Mouse (Mus musculus): ENCODE measurements around the gene Cers1. TPM values are rescaled to one million over a fixed set of nuclear protein-coding genes. Genes with fewer than 3 reads are reported as not detected.

Gene Cers1
- total RNA-seq, 2 experiments from 2014 or later, result 13.8 to 15.8 TPM

Other genes starting within 250 kb of the Cers1 start
- 1 to 10 TPM in 1 of 2 experiments, not detected in 1; 1.7 TPM for gene Tm6sf2, start 242.9 kb upstream of the Cers1 start, total RNA-seq (2021)
- under 1 TPM in 1 of 2 experiments, not detected in 1; 0.08 TPM for gene Hapln4, start 232.3 kb upstream of the Cers1 start, total RNA-seq (2021)
- gene Ncan, start 194.9 kb upstream of the Cers1 start, total RNA-seq (2021), result under 1 TPM in 1 of 2 experiments, not detected in 1; 0.05 TPM
- 1 to 10 TPM; 3.9 to 4.3 TPM for gene Nr2c2ap, start 184.4 kb upstream of the Cers1 start, total RNA-seq (2021)
- 1 to 10 TPM; 7.3 to 7.7 TPM for gene Rfxank, start 176.6 kb upstream of the Cers1 start, total RNA-seq (2021)
- gene Borcs8, start 176.3 kb upstream of the Cers1 start, total RNA-seq (2021), result 10 to 100 TPM; 14.6 to 16.6 TPM
- under 1 TPM; 0.21 to 0.23 TPM for gene Mef2b, start 176.1 kb upstream of the Cers1 start, total RNA-seq (2021)
- 10 to 100 TPM; 68.1 to 72.3 TPM for gene Tmem161a, start 143.4 kb upstream of the Cers1 start, total RNA-seq (2021)
- gene Slc25a42, start 103.5 kb upstream of the Cers1 start, total RNA-seq (2021), result 10 to 100 TPM; 30.0 to 39.2 TPM
- 10 to 100 TPM; 43.1 to 45.0 TPM for gene Sugp2, start 81.5 kb upstream of the Cers1 start, total RNA-seq (2021)
- 1 to 10 TPM; 7.6 to 8.2 TPM for gene Armc6, start 81.3 kb upstream of the Cers1 start, total RNA-seq (2021)
- gene Homer3, start 32.9 kb upstream of the Cers1 start, total RNA-seq (2021), result 1 to 10 TPM; 3.0 to 4.7 TPM
- 10 to 100 TPM; 26.9 to 30.7 TPM for gene Ddx49, start 13.3 kb upstream of the Cers1 start, total RNA-seq (2021)
- gene Cope, start 13.3 kb upstream of the Cers1 start, total RNA-seq (2021), result 100 to 1,000 TPM; 113 to 119 TPM
- 1 to 10 TPM in 1 of 2 experiments, under 1 TPM in 1; 0.72 to 2.5 TPM for gene Gdf1, start 14.0 kb downstream of the Cers1 start, total RNA-seq (2021)
- gene Upf1, start 37.5 kb downstream of the Cers1 start, total RNA-seq (2021), result 10 to 100 TPM; 28.9 to 29.5 TPM
- gene Comp, start 57.8 kb downstream of the Cers1 start, total RNA-seq (2021), result 10 to 100 TPM in 1 of 2 experiments, 1 to 10 TPM in 1; 5.9 to 14.7 TPM
- gene Crtc1, start 123.8 kb downstream of the Cers1 start, total RNA-seq (2021), result 1 to 10 TPM; 6.1 to 6.4 TPM
- gene Klhl26, start 161.2 kb downstream of the Cers1 start, total RNA-seq (2021), result 1 to 10 TPM; 4.9 to 6.1 TPM
- not detected for gene Tmem59l, start 171.6 kb downstream of the Cers1 start, total RNA-seq (2021)
- 1 to 10 TPM; 1.7 to 3.8 TPM for gene Crlf1, start 177.4 kb downstream of the Cers1 start, total RNA-seq (2021)
- gene Rex1bd, start 191.0 kb downstream of the Cers1 start, total RNA-seq (2021), result 100 to 1,000 TPM; 112 to 120 TPM
- gene Uba52, start 195.0 kb downstream of the Cers1 start, total RNA-seq (2021), result 100 to 1,000 TPM; 785 to 797 TPM
- 100 to 1,000 TPM; 100 to 104 TPM for gene Fkbp8, start 211.9 kb downstream of the Cers1 start, total RNA-seq (2021)
- gene Kxd1, start 212.2 kb downstream of the Cers1 start, total RNA-seq (2021), result 10 to 100 TPM; 70.9 to 71.9 TPM
- 10 to 100 TPM in 1 of 2 experiments, 1 to 10 TPM in 1; 8.1 to 19.3 TPM for gene Ell, start 223.7 kb downstream of the Cers1 start, total RNA-seq (2021)

All from gastrocnemius, postnatal 25 days (tissue).